Mouse (Mus musculus) C2C12 (cell line): ENCODE data around the gene Rps15.

Experiments used
- CEBPB ChIP-seq: IDR thresholded peaks from one replicate; pipeline ENCODE4 v1.6.1; 2011; ENCODE audit warnings: low read depth, mild to moderate bottlenecking, control low read depth, moderate library complexity
- CTCF ChIP-seq: IDR thresholded peaks from one replicate; pipeline ENCODE4 v1.5.1; 2011; ENCODE audit not compliant: control insufficient read depth, insufficient read depth, insufficient read length
- FOSL1 ChIP-seq: IDR thresholded peaks from one replicate; pipeline ENCODE4 v1.8.0; 2011; ENCODE audit warnings: mild to moderate bottlenecking, low read length; ENCODE audit not compliant: poor library complexity, insufficient read depth, severe bottlenecking
- MAX ChIP-seq: IDR thresholded peaks from one replicate; pipeline ENCODE4 v1.6.1; 2011; ENCODE audit warnings: mild to moderate bottlenecking, control low read depth
- MYOD1 ChIP-seq: IDR thresholded peaks from one replicate; pipeline ENCODE4 v1.6.1; 2011; ENCODE audit warnings: low read depth; ENCODE audit not compliant: control insufficient read depth, insufficient read length
- MYOG ChIP-seq: IDR thresholded peaks from one replicate; pipeline ENCODE4 v1.6.1; 2011; ENCODE audit not compliant: control insufficient read depth, insufficient read length; ENCODE audit errors: extremely low read depth
- USF1 ChIP-seq: IDR thresholded peaks from one replicate; pipeline ENCODE4 v1.6.1; 2011; ENCODE audit warnings: low read depth, mild to moderate bottlenecking, control low read depth, moderate library complexity

DNA sequence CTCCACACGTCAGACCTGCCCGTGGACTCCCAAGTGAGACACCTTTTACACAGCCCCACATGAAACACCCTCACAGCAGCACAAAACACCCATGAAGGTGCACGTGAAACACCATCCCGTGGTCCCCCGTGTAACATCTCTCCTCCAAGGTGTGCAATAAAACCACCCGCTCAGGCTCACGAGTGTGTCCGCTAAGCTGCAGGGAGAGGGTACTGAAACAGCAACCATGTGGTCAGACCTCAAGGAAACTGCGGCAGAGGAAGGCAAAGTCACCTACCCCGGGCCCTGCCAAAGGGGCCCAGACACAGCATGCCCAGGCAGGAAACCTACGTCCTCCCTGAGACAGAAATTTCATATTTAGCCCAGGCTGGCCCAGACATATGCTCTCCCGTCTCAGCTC, 44.0 kb downstream of the Rps15 start:
- TF ChIP-seq CTCF (no peak), MAX (no peak), USF1 (no peak), FOSL1 (no peak), MYOG (no peak), CEBPB (no peak), MYOD1 (no peak)
